Mouse (Mus musculus) cortical plate, adult 2 months (tissue): ENCODE data around the gene Olfr1156. TPM values are rescaled to one million over a fixed set of nuclear protein-coding genes. Genes with fewer than 3 reads are reported as not detected.

ENCODE experiments used
- H3K27ac ChIP-seq: fragments of 200-500 bp; 2 replicates; pipeline ENCODE4 v1.5.1; 2012; ENCODE audit warnings: low read length, control low read depth, inconsistent platforms; ENCODE audit not compliant: insufficient read depth
- H3K4me1 ChIP-seq: fragments of 200-500 bp; 2 replicates; pipeline ENCODE4 v1.6.1; 2011; ENCODE audit warnings: low read length; ENCODE audit not compliant: control insufficient read depth, insufficient read depth
- H3K4me3 ChIP-seq: fragments of 200-500 bp; 2 replicates; pipeline ENCODE4 v1.5.1; 2011; ENCODE audit warnings: mild to moderate bottlenecking, low read length, control low read depth; ENCODE audit not compliant: insufficient read depth
- CTCF ChIP-seq: fragments of 200-500 bp; IDR thresholded peaks from 2 replicates; pipeline ENCODE4 v1.5.1; 2011; ENCODE audit warnings: mild to moderate bottlenecking, control low read depth, low read length; ENCODE audit not compliant: insufficient read depth; ENCODE audit errors: extremely low read depth
- POLR2A ChIP-seq: fragments of 200-500 bp; IDR thresholded peaks from 2 replicates; pipeline ENCODE4 v1.6.1; 2011; ENCODE audit warnings: mild to moderate bottlenecking, low read length, control low read depth; ENCODE audit not compliant: insufficient read depth; ENCODE audit errors: extremely low read depth
- polyA plus RNA-seq: library from polyadenylated mRNA; depleted of rRNA; stranded (reverse); fragments of >200 nt; gene quantifications from 2 replicates; pipeline ENCODE4 v1.2.3, GENCODE M21; 2012; rRNA removed

Olfr1156 gene
- not detected in 2 replicates for polyA plus RNA-seq

DNA sequence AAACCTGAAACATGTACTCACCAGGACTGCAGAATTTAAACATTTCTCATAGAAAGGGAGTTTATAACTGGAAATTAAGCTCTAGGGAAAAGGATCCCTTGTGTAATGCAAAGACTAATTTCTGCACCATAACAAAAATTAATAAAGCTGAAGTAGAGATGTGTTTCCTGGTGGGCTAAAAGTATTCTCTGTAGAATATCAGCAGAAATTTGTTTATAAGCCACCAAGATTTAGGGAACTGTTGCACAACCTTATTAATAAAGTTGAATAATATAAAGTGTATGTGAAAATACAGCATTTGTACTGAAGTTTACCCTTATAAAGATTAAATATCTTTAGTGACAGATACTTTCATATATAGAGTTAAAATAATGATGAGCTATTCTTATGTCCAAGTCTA, at the start of gene Olfr1156:
Olfr1156 (minus strand) TSS at position 101 of the 400 bp plus-strand sequence.
- H3K27ac ChIP-seq: no peak within 1 kb of the TSS
- TF ChIP-seq POLR2A (no peak), CTCF (no peak)
- no peaks in the 10 kb centered on the region for H3K4me1 ChIP-seq
- H3K4me3 ChIP-seq: no peak within 1 kb of the TSS

GRCm38 (mm10) chr2:87989813-87990212, 36.9 kb upstream of the Olfr1156 start, which contains the start of gene Olfr1158:
Olfr1158 (plus strand) TSS chr2:87990113.
- Histone ChIP-seq H3K27ac (no peak within 1 kb of the TSS), H3K4me1 (no peaks in the 10 kb centered on the region), H3K4me3 (no peak within 1 kb of the TSS)
- TF ChIP-seq POLR2A (no peak), CTCF (no peak)

DNA sequence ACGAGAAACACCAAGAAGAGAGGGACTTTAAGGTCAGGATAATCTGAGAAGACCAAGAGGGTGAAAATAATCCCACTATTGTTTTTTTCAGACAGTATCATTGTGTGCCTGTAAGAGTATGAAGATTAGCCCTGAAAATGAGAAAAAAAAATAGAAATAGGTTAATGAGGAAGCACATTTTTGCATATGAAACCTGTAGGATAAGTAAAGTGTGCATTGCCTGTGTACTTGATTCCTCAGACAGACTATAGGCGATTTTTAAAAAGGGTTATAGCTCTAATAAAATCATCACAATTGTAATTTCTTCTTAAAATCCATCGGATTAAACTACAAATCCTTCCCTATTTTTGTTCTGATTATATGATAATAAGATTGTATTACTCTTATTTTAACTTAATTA, 21.7 kb upstream of the Olfr1156 start, which contains the start of gene Olfr74:
Olfr74 (minus strand) TSS at position 101 of the 400 bp plus-strand sequence.
- no peaks in the 10 kb centered on the region for H3K4me1 ChIP-seq
- no peak within 1 kb of the TSS for H3K27ac ChIP-seq
- TF ChIP-seq CTCF (no peak), POLR2A (no peak)
- H3K4me3 ChIP-seq: no peak within 1 kb of the TSS

- H3K4me1 ChIP-seq: no peaks in the 10 kb centered on the region
- no peak within 1 kb of the TSS for H3K27ac ChIP-seq
- H3K4me3 ChIP-seq: no peak within 1 kb of the TSS
- TF ChIP-seq CTCF (no peak), POLR2A (no peak)
Measured at GRCm38 (mm10) chr2:87968199-87968598, 15.3 kb upstream of the Olfr1156 start, which contains the start of gene Olfr1157. Olfr1157 (minus strand) TSS chr2:87968299.

- Histone ChIP-seq H3K4me3 (no peak within 1 kb of the TSS), H3K4me1 (no peaks in the 10 kb centered on the region), H3K27ac (no peak within 1 kb of the TSS)
- no peak for TF ChIP-seq CTCF
- TF ChIP-seq POLR2A: no peak
Measured at GRCm38 (mm10) chr2:87945037-87945436, 7.9 kb downstream of the Olfr1156 start, which contains the start of gene Olfr1155. Olfr1155 (minus strand) TSS chr2:87945137.

DNA sequence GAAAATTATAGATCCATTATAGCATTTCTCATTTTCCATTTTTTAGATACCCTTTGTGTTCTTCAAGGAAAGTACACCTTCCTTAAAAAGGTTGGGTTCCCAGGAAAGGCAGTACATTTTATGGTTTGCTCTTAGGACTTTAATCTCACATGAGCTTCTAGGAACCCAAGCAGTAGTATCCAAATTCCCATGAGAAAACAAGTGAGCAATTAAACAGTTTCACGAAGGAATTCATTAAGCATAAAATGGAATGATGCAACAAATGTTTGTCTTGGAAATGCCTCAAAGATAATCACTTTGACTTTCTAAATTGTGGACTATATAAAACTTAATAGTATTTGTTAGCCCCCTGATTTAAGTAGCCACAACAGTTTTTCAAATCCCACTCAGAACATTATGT, 47.8 kb downstream of the Olfr1156 start, which contains the start of gene Olfr1154:
Olfr1154 (minus strand) TSS at position 101 of the 400 bp plus-strand sequence.
- H3K4me3 ChIP-seq: no peak within 1 kb of the TSS
- H3K27ac ChIP-seq: no peak within 1 kb of the TSS
- no peak for TF ChIP-seq CTCF
- TF ChIP-seq POLR2A: no peak
- no peaks in the 10 kb centered on the region for H3K4me1 ChIP-seq

Other genes with a start within 250 kb of the Olfr1156 start
- not detected in 2 replicates for gene Olfr1137, start 239.9 kb downstream of the Olfr1156 start, polyA plus RNA-seq
- not detected in 2 replicates for gene Olfr1138, start 213.1 kb downstream of the Olfr1156 start, polyA plus RNA-seq
- gene Olfr1140, start 209.3 kb downstream of the Olfr1156 start, polyA plus RNA-seq: not detected in 2 replicates
- gene Olfr1141, start 199.1 kb downstream of the Olfr1156 start, polyA plus RNA-seq: not detected in 2 replicates
- not detected in 2 replicates for gene Olfr152, start 173.6 kb downstream of the Olfr1156 start, polyA plus RNA-seq
- gene Olfr1143, start 152.5 kb downstream of the Olfr1156 start, polyA plus RNA-seq: not detected in 2 replicates
- gene Olfr1145, start 143.3 kb downstream of the Olfr1156 start, polyA plus RNA-seq: not detected in 2 replicates
- gene Olfr1148, start 122.6 kb downstream of the Olfr1156 start, polyA plus RNA-seq: not detected in 2 replicates
- not detected in 2 replicates for gene Olfr1150-ps1, start 109.1 kb downstream of the Olfr1156 start, polyA plus RNA-seq
- not detected in 2 replicates for gene Olfr1151, start 97.2 kb downstream of the Olfr1156 start, polyA plus RNA-seq
- not detected in 2 replicates for gene Olfr1152, start 86.6 kb downstream of the Olfr1156 start, polyA plus RNA-seq
- not detected in 2 replicates for gene Olfr1153, start 58.1 kb downstream of the Olfr1156 start, polyA plus RNA-seq
- not detected in 2 replicates for gene Olfr1154, start 47.9 kb downstream of the Olfr1156 start, polyA plus RNA-seq
- not detected in 2 replicates for gene Olfr1155, start 8.0 kb downstream of the Olfr1156 start, polyA plus RNA-seq
- gene Olfr1157, start 15.2 kb upstream of the Olfr1156 start, polyA plus RNA-seq: not detected in 2 replicates
- not detected in 2 replicates for gene Olfr74, start 21.6 kb upstream of the Olfr1156 start, polyA plus RNA-seq
- not detected in 2 replicates for gene Olfr1158, start 37.0 kb upstream of the Olfr1156 start, polyA plus RNA-seq
- gene Olfr1160, start 55.2 kb upstream of the Olfr1156 start, polyA plus RNA-seq: not detected in 2 replicates
- not detected in 2 replicates for gene Olfr1161, start 69.7 kb upstream of the Olfr1156 start, polyA plus RNA-seq
- not detected in 2 replicates for gene Olfr73, start 84.6 kb upstream of the Olfr1156 start, polyA plus RNA-seq
- not detected in 2 replicates for gene Olfr1162, start 98.0 kb upstream of the Olfr1156 start, polyA plus RNA-seq
- gene Olfr1163, start 118.7 kb upstream of the Olfr1156 start, polyA plus RNA-seq: not detected in 2 replicates
- gene Olfr1164, start 140.9 kb upstream of the Olfr1156 start, polyA plus RNA-seq: not detected in 2 replicates
- not detected in 2 replicates for gene Olfr1166, start 175.2 kb upstream of the Olfr1156 start, polyA plus RNA-seq
- not detected in 2 replicates for gene Olfr1167, start 202.1 kb upstream of the Olfr1156 start, polyA plus RNA-seq
- not detected in 2 replicates for gene Olfr1168, start 228.8 kb upstream of the Olfr1156 start, polyA plus RNA-seq